18 mouse cellular contexts compared by ENCODE assay signal in genomic region chr12:36423677-36424076, GRCm38 (mm10). TPM values are rescaled to one million over a fixed set of nuclear protein-coding genes. Genes with fewer than 3 reads are reported as not detected.
DNase-seq lines count a peak whose midpoint lies in the region; ATAC-seq lines count a peak whose summit lies in the region.
"Had no signal": no experiment of that assay in that cellular context is flagged by ENCODE, and none has a peak within 500 bp of the region (broad histone marks: within the 10 kb centered on the region; RNA-seq: fewer than 3 reads in every experiment).

No protein-coding gene starts in this region.

- H3K27me3 ChIP-seq in hindbrain, embryonic 10.5 days (ENCODE audit: insufficient read depth, poor library complexity, severe bottlenecking), result no peaks in the 10 kb centered on the region
- H3K27me3 ChIP-seq in hindbrain, embryonic 14.5 days (ENCODE audit: control insufficient read depth, insufficient read depth, low read length), result no peaks in the 10 kb centered on the region
- no peaks in the 10 kb centered on the region for H3K27me3 ChIP-seq in embryonic facial prominence, embryonic 11.5 days (ENCODE audit: control insufficient read depth, insufficient read depth, low read length)
- H3K27me3 ChIP-seq in kidney, embryonic 14.5 days (ENCODE audit: control insufficient read depth, insufficient read depth, low read length), result no peaks in the 10 kb centered on the region
- no peaks in the 10 kb centered on the region for H3K27me3 ChIP-seq in liver, embryonic 12.5 days (replicated peaks)
- H3K27me3 ChIP-seq: forebrain, embryonic 12.5 days; hindbrain, embryonic 15.5 days; liver, embryonic 15.5 days; stomach, embryonic 15.5 days had no signal

- no peak for ATAC-seq in hindbrain, embryonic 14.5 days (ENCODE audit: low FRiP score)
- ATAC-seq in embryonic facial prominence, embryonic 11.5 days (replicated peaks; ENCODE audit: insufficient number of reproducible peaks, low FRiP score, low TSS enrichment, low read depth), result peak; percentile 70; the same call in 1 of the 2 replicates
- ATAC-seq in kidney, embryonic 14.5 days (ENCODE audit: low FRiP score, low TSS enrichment), result peak; percentile 82
- no peak for ATAC-seq in liver, embryonic 12.5 days
- ATAC-seq: activated CD4-positive, CD25-positive, alpha-beta regulatory T cell, adult 4 months had no signal

- H3K4me1 ChIP-seq in hindbrain, embryonic 10.5 days (replicated peaks), result peaks cover 21% of the 10 kb centered on the region
- H3K4me1 ChIP-seq in hindbrain, embryonic 14.5 days (replicated peaks; ENCODE audit: control insufficient read depth, insufficient read depth, low read length), result no peaks in the 10 kb centered on the region
- no peaks in the 10 kb centered on the region for H3K4me1 ChIP-seq in embryonic facial prominence, embryonic 11.5 days (ENCODE audit: control insufficient read depth, insufficient read depth, low read length)
- peaks cover 14% of the 10 kb centered on the region for H3K4me1 ChIP-seq in kidney, embryonic 14.5 days (ENCODE audit: control insufficient read depth, insufficient read depth, low read length)
- no peaks in the 10 kb centered on the region for H3K4me1 ChIP-seq in liver, embryonic 12.5 days
- H3K4me1 ChIP-seq: forebrain, embryonic 12.5 days; hindbrain, embryonic 15.5 days; liver, embryonic 15.5 days; stomach, embryonic 15.5 days had no signal

- intact Hi-C loops in left cerebral cortex, postnatal 4 days (cut with DNase I), result no loop called here

- no peak overlapping the region for H3K4me2 ChIP-seq in hindbrain, embryonic 14.5 days (replicated peaks)
- no peak overlapping the region for H3K4me2 ChIP-seq in embryonic facial prominence, embryonic 11.5 days (ENCODE audit: low read depth, low read length)
- no peak overlapping the region for H3K4me2 ChIP-seq in kidney, embryonic 14.5 days (replicated peaks; ENCODE audit: low read depth, low read length)
- no peak overlapping the region for H3K4me2 ChIP-seq in liver, embryonic 12.5 days
- H3K4me2 ChIP-seq: forebrain, embryonic 12.5 days; hindbrain, embryonic 15.5 days; liver, embryonic 15.5 days; stomach, embryonic 15.5 days had no signal

- H3K4me3 ChIP-seq in hindbrain, embryonic 10.5 days, result no peak overlapping the region
- H3K4me3 ChIP-seq in hindbrain, embryonic 14.5 days (replicated peaks; ENCODE audit: low read length), result no peak overlapping the region
- no peak overlapping the region for H3K4me3 ChIP-seq in embryonic facial prominence, embryonic 11.5 days (ENCODE audit: low read depth, low read length)
- H3K4me3 ChIP-seq in kidney, embryonic 14.5 days (ENCODE audit: low read length), result no peak overlapping the region
- no peak overlapping the region for H3K4me3 ChIP-seq in liver, embryonic 12.5 days
- H3K4me3 ChIP-seq: forebrain, embryonic 12.5 days; hindbrain, embryonic 15.5 days; liver, embryonic 15.5 days; stomach, embryonic 15.5 days had no signal

- H3K9ac ChIP-seq in hindbrain, embryonic 14.5 days, result no peak overlapping the region
- H3K9ac ChIP-seq in embryonic facial prominence, embryonic 11.5 days (replicated peaks; ENCODE audit: low read length), result no peak overlapping the region
- no peak overlapping the region for H3K9ac ChIP-seq in kidney, embryonic 14.5 days (ENCODE audit: low read depth, low read length)
- no peak overlapping the region for H3K9ac ChIP-seq in liver, embryonic 12.5 days
- H3K9ac ChIP-seq: forebrain, embryonic 12.5 days; hindbrain, embryonic 15.5 days; liver, embryonic 15.5 days; stomach, embryonic 15.5 days had no signal

- H3K9me3 ChIP-seq in hindbrain, embryonic 10.5 days, result no peaks in the 10 kb centered on the region
- H3K9me3 ChIP-seq in hindbrain, embryonic 14.5 days (ENCODE audit: control insufficient read depth, low read length), result no peaks in the 10 kb centered on the region
- no peaks in the 10 kb centered on the region for H3K9me3 ChIP-seq in embryonic facial prominence, embryonic 11.5 days (replicated peaks; ENCODE audit: control insufficient read depth, low read length)
- H3K9me3 ChIP-seq in kidney, embryonic 14.5 days (ENCODE audit: control insufficient read depth, low read length), result no peaks in the 10 kb centered on the region
- H3K9me3 ChIP-seq in liver, embryonic 12.5 days (replicated peaks), result no peaks in the 10 kb centered on the region
- H3K9me3 ChIP-seq: forebrain, embryonic 12.5 days; hindbrain, embryonic 15.5 days; liver, embryonic 15.5 days; stomach, embryonic 15.5 days had no signal

- no peak overlapping the region for H3K27ac ChIP-seq in hindbrain, embryonic 10.5 days
- H3K27ac ChIP-seq in hindbrain, embryonic 14.5 days, result no peak overlapping the region
- no peak overlapping the region for H3K27ac ChIP-seq in embryonic facial prominence, embryonic 11.5 days (replicated peaks; ENCODE audit: low read depth, low read length)
- peak overlapping the region; percentile 30; the same call in 1 of the 2 replicates for H3K27ac ChIP-seq in kidney, embryonic 14.5 days (ENCODE audit: low read depth, low read length)
- H3K27ac ChIP-seq in liver, embryonic 12.5 days, result no peak overlapping the region
- H3K27ac ChIP-seq: forebrain, embryonic 12.5 days; hindbrain, embryonic 15.5 days; liver, embryonic 15.5 days; stomach, embryonic 15.5 days had no signal

- 68% methylated on average over 10 of the region's 10 CpGs for WGBS in hindbrain, embryonic 10.5 days
- 81% methylated on average over 10 of the region's 10 CpGs for WGBS in hindbrain, embryonic 14.5 days
- WGBS in embryonic facial prominence, embryonic 11.5 days, result 49% methylated on average over 10 of the region's 10 CpGs
- WGBS in kidney, embryonic 14.5 days, result 32% methylated on average over 10 of the region's 10 CpGs
- WGBS in liver, embryonic 12.5 days (ENCODE audit: insufficient replicate concordance), result 82% methylated on average over 10 of the region's 10 CpGs

- DNase-seq in hindbrain, embryonic 10.5 days (ENCODE audit: low spot score), result peak; percentile 19
- DNase-seq in hindbrain, embryonic 14.5 days (ENCODE audit: low spot score), result no peak
- peak; percentile 22 for DNase-seq in embryonic facial prominence, embryonic 11.5 days (ENCODE audit: low spot score)
- DNase-seq in mesoderm, embryonic 11.5 days (ENCODE audit: low read depth, low spot score), result peak; percentile 14
- no peak for DNase-seq in right cerebral cortex, postnatal 14 days
- DNase-seq in left cerebral cortex, postnatal 4 days, result no peak
- DNase-seq: cerebellum, adult 11 months; gastrocnemius, postnatal 10 days; right cerebral cortex, postnatal 4 days had no signal

- no peaks in the 10 kb centered on the region for H3K36me3 ChIP-seq in hindbrain, embryonic 10.5 days
- no peaks in the 10 kb centered on the region for H3K36me3 ChIP-seq in hindbrain, embryonic 14.5 days (replicated peaks; ENCODE audit: control insufficient read depth, insufficient read depth)
- no peaks in the 10 kb centered on the region for H3K36me3 ChIP-seq in embryonic facial prominence, embryonic 11.5 days (replicated peaks; ENCODE audit: control insufficient read depth, insufficient read depth, low read depth, low read length)
- H3K36me3 ChIP-seq in kidney, embryonic 14.5 days (ENCODE audit: control insufficient read depth, insufficient read depth, low read length), result no peaks in the 10 kb centered on the region
- no peaks in the 10 kb centered on the region for H3K36me3 ChIP-seq in liver, embryonic 12.5 days
- H3K36me3 ChIP-seq: forebrain, embryonic 12.5 days; hindbrain, embryonic 15.5 days; liver, embryonic 15.5 days; stomach, embryonic 15.5 days had no signal

RNA-seq across cellular contexts. Expression of gene D630036H23Rik, which starts 41.7 kb away (rescaled TPM):
- 0.93 and 1.3 TPM in 2 replicates for polyA plus RNA-seq in hindbrain, embryonic 10.5 days (2016; fragmentation: Nextera tagmentation; extraction: Ambion mirVana)
- polyA plus RNA-seq in hindbrain, embryonic 14.5 days (2014; fragmentation: Nextera tagmentation; extraction: Ambion mirVana), result 2.7 and 2.8 TPM in 2 replicates
- polyA plus RNA-seq in embryonic facial prominence, embryonic 11.5 days (2014; fragmentation: Nextera tagmentation; extraction: Ambion mirVana), result 1.5 and 1.8 TPM in 2 replicates
- polyA plus RNA-seq in kidney, embryonic 14.5 days (2014; fragmentation: Nextera tagmentation; extraction: Ambion mirVana), result 0.77 and 2.8 TPM in 2 replicates
- polyA plus RNA-seq in liver, embryonic 12.5 days (2016; fragmentation: Nextera tagmentation; extraction: Ambion mirVana), result 0.31 and 0.87 TPM in 2 replicates
- 1 to 10 TPM; 1.1 to 2.3 TPM for total RNA-seq in left cerebral cortex, postnatal 4 days (2021)
- total RNA-seq: monocyte, adult 5-6 weeks; neutrophil, adult 5-6 weeks had no signal
- polyA plus RNA-seq: activated CD4-positive, CD25-positive, alpha-beta regulatory T cell, adult 4 months had no signal

RNA-seq across cellular contexts. Expression of gene Ispd, which starts 42.4 kb away (rescaled TPM):
- polyA plus RNA-seq in hindbrain, embryonic 10.5 days (2016; fragmentation: Nextera tagmentation; extraction: Ambion mirVana), result 9.0 and 9.9 TPM in 2 replicates
- 14.9 and 16.1 TPM in 2 replicates for polyA plus RNA-seq in hindbrain, embryonic 14.5 days (2014; fragmentation: Nextera tagmentation; extraction: Ambion mirVana)
- polyA plus RNA-seq in embryonic facial prominence, embryonic 11.5 days (2014; fragmentation: Nextera tagmentation; extraction: Ambion mirVana), result 7.7 and 11.3 TPM in 2 replicates
- 12.5 and 16.7 TPM in 2 replicates for polyA plus RNA-seq in kidney, embryonic 14.5 days (2014; fragmentation: Nextera tagmentation; extraction: Ambion mirVana)
- polyA plus RNA-seq in liver, embryonic 12.5 days (2016; fragmentation: Nextera tagmentation; extraction: Ambion mirVana), result 3.1 and 3.4 TPM in 2 replicates
- total RNA-seq in left cerebral cortex, postnatal 4 days (2021), result 10 to 100 TPM; 11.1 to 13.9 TPM
- total RNA-seq: monocyte, adult 5-6 weeks had no signal

Comparison
In these comparisons a context has a peak if more than half of its experiments do, and no peak if none do; other contexts are left out.
1. DNase-seq: peak in hindbrain, embryonic 10.5 days (single experiment), embryonic facial prominence, embryonic 11.5 days (single experiment) and mesoderm, embryonic 11.5 days (single experiment); none in hindbrain, embryonic 14.5 days (single experiment), right cerebral cortex, postnatal 14 days (single experiment) and left cerebral cortex, postnatal 4 days (single experiment).
2. ATAC-seq: peak in embryonic facial prominence, embryonic 11.5 days (single experiment) and kidney, embryonic 14.5 days (single experiment); none in hindbrain, embryonic 14.5 days (single experiment) and liver, embryonic 12.5 days (single experiment).